Mouse (Mus musculus) forelimb bud, embryonic 11.5 days (tissue): ENCODE measurements around the gene Inppl1.
A peak's percentile ranks its signal among the peaks of the same experiment; 100 is the strongest.

Experiments used
- DNase-seq: peaks from one replicate; pipeline ENCODE4 v3.0.0-alpha.2; 2012; ENCODE audit warnings: low read depth, low spot score

Inppl1 gene

DNA sequence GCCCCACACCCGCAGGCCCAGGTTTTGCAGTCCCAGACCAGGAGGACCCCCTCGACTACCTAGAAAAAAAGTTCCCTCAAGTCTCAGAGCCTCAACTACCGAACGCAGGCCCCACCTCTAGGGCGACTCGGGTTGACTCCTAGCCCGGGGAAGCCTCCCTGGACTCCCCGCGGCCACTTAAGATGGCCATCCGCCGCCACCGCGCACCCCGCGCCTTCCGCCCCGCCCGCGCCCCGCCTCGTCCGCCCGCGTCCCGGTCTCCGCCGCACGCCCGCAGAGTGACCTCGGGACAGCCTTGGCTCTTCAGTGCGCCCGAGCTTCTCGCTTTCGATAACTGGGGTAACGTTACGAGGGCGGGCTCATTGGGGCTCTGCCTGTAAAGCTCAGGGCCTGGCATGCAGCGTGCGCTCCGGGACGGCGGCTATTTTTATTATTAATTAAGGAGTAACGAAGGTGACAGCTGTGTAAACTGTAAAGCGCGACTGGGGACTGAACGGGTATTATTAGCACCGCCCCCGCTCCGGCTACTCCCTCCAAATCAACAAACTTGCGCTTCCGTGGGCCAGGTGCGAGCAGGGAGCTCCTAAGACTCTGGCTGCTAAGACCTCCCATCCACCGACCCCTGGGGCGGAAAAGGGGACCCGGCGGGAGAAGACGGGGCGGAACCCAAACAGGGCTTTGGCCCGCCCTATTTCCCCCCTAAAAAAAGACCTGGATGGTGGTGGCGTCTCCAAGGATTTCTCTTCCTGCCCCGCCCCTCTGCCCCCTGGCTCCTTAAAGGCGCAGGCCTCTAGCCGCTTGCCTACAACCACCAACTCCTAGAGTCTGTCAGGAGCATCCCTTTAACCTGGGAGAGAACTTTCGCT, at the start of gene Inppl1:
TSS of gene Inppl1 (minus strand) at position 624 of the 866 bp plus-strand sequence.
- peak; percentile 87 for DNase-seq

DNA sequence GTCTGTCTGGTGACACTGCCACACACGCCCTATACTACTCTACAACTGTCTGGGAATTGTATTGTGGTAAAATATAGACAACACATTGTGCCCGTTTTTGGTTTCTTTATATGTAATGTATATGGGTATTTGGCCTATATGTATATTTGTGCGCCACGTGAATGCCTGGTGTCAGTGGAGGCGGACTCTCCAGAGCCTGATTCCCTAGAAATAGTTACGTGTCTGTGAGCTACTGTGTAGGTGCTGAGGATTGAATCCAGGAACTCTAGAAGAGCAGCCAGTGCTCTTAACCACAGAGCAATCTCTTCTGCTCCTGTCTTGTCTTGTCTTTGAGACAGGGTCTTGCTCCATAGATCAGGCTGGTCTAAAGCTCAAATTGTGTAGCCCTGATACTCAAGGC, 48.2 kb upstream of the Inppl1 start:
- no peak for DNase-seq

DNA sequence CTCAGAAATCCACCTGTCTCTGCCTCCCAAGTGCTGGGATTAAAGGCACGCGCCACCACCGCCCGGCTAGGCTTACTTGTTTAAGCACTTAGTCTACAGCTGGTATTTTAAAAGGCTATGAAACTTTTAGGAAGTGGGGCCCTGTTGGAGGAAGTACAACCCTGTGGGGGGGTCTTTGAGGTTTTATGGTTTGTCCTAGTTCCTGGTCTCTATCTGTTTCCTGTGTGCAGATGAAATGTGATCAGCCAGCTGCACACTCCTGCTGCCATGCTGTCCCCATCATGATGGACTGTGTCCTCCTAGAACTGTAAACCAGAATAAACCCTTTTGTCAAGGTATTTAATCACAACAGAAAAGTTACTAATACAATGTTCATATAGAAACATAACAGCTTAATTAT, 46.1 kb upstream of the Inppl1 start:
- no peak for DNase-seq

DNA sequence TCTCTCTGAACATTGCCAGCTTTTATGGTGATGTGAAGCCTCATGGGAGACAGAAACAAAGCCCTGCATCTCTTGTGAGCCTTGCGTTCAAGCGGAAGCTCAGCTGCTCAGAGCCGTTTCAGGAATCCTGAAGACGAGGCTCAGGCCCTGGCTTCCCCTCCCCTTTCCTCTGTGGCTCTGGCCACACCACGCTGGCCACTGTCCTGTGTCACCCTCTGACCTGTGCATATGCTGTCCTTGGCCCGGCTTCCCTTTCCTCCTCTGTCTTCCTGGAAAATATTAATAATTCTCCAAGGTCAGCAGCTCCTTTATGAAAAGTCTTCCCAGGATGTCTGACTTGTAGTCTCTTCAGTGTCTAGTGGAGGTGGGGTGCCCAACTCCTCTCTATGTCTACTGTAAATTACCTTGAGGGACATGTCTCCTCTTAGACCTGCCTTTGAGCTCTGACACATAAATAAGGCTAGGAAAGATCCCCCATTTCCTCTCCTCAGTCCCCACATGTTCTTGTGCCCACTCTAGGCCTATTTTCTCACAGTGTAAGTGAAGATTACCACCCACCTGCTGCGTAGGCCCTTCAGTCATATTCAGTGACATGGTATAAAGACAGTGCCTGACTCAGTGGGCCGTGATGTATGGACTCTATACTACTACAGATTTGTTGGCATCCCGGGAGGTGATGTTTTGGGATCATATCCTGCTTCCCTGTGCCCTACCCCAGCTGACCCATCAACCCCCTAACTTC, 44.6 kb upstream of the Inppl1 start:
- DNase-seq: no peak

DNA sequence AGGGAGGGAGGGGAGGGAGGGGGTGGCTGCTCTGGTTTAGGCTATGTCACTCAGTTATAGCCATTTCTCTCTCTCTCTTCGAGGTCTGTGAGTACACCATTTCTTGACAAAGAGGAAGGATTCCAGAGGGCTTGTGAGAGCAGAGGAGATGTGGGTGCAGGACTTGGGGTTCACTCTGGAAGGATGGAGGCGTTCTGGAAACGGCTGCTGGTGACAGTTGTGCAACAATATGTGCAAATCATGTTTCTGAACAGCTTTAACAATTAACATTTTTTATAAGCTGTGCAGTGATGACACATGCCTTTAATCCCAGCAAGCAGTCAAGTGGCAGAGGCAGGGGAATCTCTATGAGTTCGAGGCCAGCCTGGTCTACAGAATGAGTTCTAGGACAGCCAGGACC, 42.8 kb upstream of the Inppl1 start:
- no peak for DNase-seq

DNA sequence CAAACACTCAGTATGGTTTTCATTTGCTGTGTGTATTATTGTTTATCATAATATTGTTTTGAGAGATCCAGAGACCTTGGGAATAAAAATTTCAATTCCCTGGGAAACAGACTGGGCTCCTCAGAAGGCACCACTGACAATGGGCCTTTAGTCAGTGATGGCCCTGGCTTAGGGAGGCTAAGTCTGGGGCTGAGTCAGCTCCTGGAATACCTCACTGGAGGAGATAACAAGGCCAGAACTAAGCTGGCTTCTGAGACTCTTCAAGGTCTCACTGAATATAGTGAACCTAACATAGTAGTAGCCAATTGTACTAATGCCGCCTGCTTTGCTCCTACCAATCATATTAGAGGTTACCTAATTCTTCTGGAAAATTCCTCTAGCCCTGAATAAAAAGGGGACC, 37.9 kb upstream of the Inppl1 start:
- no peak for DNase-seq

DNA sequence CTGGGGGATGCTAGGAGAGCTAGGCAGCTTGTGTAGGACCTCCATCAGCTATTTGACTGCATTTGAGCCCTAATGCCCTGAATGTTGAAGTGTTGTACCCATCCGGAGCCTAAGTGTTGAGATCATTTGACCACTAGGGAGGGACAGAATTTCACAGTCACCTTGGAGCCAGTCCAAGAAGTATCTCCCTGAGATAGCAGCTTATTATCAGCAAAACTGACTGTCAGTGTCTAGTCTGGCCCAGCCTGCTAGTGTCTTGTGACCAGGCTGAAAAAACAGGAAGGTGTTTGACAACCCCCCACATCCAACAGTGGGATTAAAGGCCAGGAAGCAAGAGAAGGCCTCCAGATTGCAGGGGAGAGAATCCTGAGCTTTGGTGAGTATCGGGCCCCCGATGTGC, 33.3 kb upstream of the Inppl1 start:
- no peak for DNase-seq

DNA sequence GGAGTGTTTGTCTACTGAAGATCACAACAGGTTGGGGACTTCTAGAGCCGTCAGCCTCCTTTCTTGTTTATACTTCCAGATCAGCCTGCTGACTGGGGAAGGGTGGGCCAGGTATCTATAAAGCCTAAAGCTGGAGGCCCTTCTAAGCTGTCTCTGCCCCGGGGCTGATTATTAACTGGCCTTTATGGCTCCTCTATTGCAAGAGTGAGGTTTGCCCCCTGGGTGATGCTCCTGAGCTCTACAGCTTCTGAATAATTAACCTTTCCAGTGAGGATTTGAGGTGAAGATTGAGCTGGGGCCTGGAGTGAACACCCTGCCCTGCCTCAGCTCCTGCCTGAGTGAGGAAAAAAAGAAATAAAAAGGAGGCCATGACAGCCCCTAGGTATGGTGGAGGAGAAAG, 32.6 kb upstream of the Inppl1 start, which contains the start of gene Folr1:
TSS of gene Folr1 (minus strand) at position 160 of the 400 bp plus-strand sequence.
- DNase-seq: no peak

DNA sequence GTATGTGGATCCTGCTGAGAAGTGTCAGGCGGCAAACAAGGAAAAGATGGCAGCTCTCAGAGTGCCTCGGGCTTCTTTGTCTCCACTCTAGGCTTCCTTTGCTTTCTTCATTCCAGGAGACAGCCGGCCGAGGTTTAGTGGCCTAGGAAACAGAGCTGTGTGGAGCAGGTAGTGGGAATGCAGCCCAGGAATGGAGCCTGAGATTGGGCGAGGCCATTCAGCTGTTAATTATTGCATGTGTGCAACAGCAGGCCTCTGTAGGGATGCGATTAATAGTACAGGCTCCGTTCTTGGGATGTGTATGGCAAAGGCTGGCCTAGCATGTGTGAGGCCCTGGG, 31.1 kb upstream of the Inppl1 start:
- DNase-seq: no peak

DNA sequence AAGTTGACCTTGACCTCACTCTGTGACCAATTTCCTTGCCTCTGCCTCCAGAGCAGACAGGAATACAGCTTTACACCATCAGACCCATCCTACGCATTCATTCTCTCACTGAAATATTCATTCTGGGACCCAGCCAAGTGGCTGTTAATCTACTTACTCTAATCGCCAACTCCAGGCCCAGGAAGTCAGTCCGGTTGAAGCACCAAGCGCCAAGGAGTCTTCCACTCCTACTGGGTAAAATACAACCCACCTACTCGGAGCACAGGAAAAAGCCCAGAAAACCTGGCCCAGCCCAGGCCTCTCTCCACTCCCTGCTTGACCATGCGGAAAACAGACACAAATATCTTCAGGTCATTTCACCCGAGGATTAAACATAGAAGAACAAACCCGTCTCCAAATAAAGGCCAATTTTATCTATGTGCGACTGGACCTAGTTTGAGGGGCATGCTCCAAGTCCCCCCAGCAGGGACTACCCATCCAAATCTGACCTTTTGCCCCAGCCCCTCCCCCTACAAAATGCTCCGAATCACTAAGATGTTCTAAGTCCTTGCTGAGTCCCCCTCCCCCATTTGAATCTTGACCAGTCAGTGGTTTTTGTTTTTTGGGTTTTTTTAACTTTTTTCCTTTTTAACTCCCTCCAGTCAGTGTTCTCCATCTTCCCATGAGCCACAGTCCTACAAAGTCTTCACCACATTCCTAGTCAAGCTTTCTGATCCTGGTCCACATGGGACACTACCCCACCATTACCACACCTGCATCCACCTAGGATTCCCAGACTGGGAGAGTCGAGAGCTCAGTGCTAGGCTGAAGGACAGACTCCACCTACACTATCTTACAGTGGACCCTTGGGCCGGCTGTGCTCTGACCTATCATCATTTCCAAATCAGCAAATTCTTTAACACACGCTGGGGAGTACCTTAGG, 30.5 kb upstream of the Inppl1 start:
- DNase-seq: no peak

DNA sequence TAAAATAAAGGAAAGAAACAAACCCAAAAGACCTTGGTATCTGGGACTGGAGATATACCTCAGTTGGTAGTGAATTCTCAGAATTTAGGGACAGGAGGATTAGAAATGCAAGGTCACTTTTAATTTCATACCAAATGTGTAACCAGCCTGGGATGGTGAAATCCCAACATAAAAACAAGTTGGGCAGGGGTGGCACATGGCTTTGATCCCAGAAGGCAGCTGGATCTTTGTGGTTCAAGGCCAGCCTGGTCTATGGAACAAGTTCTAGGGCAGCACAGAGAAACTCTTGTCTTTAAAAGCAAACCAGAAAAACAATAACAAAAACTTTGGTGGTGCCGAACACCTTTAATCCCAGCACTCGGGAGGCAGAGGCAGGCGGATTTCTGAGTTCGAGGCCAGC, 29.5 kb upstream of the Inppl1 start:
- DNase-seq: no peak

DNA sequence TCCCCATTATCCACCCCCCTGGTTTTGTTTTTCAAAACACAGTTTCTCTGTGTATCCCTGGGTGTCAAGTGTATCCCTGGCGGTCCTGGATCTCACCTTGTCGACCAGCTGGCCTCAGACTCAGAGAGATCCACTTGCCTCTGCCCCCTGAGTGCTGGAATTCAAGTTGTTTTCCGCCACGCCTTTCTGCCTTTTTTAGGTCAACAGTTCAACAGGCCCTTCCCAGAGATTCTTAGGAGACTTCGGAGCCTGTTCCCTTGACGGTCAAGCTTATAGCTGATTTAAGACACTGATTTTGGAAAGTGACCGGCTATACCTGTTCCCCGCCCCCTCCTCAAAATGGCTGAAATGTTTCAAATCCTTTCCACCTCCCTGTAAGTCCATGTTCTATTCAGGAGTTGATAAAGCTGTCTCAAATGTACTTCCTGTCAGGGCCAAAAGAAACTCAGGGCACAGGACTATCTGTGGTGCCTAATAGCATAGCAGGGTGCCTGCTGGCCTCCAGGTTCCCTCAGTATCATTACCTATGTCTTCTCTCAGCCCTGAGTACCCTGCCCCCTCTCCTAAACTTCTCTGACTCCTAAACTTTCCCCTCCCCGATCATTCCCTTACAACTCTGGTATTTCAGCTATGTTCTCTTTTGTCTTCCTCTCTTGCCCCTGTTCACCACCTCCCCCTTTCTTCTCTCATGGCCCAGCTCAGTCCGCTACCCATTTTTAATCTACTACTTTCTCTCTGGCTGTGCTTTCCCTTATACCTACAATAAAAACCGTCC, 28.6 kb upstream of the Inppl1 start:
- no peak for DNase-seq

DNA sequence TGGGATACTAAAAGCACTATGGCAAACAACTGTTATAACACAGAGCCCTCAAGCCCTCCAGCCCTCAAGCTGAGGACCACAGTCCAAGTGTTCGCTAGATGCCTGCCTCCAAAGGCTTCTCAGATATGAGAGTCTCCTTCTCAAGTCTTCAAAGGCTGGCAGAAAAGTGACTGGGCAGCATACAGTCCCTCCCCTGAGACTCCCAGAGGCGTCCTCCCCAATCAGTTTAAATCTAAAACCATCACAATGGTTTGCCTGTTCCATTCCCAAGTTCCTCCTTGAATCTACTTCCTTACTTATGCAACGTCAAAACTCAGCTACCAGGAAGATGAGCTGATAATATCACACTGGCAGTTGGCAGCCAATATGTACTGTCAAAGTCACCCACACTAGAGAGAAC, 25.4 kb upstream of the Inppl1 start, which contains the start of gene Anapc15:
TSS of gene Anapc15 (plus strand) at position 301 of the 400 bp plus-strand sequence.
- no peak for DNase-seq

DNA sequence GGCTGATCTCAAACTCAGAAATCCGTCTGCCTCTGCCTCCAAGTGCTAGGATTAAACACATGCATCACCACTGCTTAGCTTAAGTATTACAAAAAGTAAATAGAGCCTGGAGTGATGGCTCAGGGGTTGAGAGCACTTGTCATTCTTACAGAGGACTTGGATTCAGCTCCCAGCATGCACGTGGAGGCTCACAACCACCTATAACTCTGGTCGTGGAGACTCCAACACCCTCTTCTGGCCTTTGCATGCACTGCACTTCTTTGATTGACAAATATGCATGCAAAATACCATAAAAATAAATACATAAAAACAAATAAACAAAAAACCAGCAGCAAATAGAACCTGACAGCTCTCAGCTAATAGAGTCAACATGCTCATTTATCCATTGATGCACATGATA, 24.3 kb upstream of the Inppl1 start:
- DNase-seq: no peak

DNA sequence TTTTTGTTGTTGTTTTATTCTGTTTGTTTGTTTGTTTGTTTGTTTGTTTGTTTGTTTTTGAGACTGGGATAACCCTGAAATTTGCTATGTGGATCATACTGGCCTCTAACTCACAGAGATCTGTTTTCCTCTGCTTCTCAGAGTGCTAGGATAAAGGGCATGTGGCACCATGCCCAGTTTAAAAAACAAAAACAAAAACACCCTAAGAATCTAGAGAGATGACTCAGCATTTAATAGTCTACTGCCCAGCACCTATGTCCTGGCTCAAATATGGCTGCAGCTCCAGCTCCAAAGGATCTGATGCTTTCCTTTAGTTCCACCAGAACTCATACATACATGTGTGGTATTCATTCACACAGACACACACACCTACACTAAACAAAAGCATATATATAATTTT, 22.9 kb upstream of the Inppl1 start:
- no peak for DNase-seq

DNA sequence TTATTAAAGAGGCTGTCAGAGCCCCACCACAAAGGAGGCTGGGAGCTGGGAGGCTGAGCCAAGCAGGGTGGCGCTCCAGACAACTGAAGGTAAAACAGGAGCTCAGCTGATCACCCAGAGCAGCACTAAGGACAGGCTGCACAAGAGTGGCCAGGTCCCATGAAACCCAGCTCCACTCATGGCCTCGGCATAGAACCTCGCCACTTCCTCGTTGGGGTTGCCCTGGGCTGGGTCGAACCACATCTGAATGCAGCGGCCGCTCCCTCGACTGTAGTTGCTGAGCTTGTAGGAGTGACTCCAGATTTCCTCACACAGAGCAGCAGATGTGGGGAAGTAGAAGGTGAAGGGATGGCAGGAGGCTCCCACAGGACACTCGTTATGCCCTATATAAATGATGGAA, 20.3 kb upstream of the Inppl1 start:
- DNase-seq: no peak

DNA sequence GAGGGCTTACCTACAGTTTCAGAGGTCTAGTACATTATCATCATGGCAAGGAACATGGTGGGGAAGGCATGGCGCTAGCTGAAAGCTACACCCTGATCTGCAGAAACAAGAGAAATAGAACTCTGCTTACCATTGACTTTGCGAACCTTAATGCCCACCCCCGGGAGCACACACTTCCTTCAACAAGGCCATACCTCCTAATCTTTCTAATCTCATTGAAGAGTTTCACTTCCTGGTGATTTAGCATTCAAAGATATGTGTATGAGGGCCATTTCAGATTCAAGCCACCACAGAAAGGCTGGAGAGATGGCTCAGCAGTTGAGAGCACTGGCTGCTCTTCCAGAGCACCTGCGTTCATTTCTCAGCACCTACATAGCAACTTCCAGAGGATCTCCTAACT, 19.1 kb upstream of the Inppl1 start, which contains the start of gene Folr2:
TSS of gene Folr2 (minus strand) at position 101 of the 400 bp plus-strand sequence.
- DNase-seq: no peak

DNA sequence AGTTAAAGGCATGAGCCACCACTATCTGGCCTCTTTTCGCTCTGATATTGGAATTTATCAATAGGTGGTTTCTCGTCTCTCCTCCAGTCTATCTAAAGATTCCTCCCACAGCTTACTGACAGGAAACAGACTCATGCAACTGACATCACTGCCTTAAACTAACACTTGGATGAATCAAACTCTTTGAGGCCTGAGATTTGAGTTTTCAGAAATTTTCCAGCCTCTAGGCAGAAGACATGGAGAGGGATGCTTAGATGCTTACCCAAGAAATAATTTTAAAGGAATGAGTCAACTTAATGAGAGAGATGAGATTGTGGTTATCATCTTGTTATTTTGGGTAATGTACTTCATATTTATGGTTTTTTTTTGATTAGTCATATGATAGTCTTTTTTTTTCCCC, 15.8 kb upstream of the Inppl1 start:
- DNase-seq: no peak

DNA sequence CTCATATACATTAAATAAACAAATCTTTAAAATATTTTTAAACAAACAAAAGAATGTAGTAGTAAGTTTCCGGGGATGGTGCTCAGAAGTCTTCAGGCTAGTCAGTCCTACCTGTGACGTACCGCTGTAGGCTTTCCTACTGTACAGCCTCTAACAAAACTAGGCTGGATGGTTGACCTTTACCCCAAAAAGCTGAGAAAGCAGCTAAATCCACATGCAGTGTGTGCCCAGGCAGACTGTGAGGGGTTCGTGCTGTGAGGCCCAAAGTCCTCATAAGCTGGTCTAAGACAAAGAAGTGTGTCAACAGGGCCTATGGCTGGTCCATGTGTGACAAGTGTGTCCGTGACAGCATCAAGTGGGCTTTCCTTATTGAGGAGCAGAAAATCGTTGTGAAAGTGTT, 14.8 kb upstream of the Inppl1 start:
- DNase-seq: no peak

DNA sequence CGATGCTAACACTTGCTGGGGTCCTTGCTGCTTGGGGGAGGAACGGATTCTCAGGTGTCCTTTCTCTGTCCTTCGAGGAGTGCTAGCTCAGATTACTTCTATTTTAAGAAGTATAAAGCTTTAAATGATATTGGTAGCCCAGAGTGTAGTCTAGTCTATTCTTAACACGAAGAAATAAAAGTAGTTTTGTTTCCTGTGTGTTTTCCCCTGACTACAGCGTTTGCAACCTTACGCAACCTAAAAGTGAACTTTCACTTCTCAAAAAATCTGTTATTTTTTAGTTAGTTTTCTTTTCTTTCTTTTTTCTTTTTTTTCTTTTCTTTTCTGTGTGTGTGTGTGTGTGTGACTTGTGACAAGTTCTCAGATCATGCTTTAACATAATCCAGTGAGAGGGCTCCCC, 13.7 kb upstream of the Inppl1 start:
- no peak for DNase-seq

DNA sequence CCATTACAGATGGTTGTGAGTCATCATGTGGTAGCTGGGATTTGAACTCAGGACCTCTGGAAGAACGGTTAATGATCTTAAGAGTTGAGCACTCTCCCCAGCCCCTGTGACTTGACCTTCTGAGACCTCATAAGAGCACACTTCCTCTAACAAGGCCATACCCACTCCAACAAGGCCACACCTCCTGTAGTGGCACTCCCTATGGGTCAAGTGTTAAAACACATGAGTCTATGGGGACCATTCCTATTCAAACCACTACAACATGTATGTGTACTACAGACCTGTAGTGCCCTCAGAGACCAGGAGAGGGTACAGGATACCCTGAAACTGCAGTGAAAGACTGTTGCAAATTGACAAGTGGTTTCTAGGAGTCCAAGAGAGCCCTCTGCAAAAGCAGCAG, 9.9 kb upstream of the Inppl1 start:
- no peak for DNase-seq
